Mouse (Mus musculus) CD8-positive naive resting alpha-beta T cell, adult 2 months (primary cell): ENCODE measurements at regions not wholly inside any gene's neighbourhood (a gene's known extent, or its start where the extent isn't known, plus 50 kb on each side); places are given as distances from the start of the nearest gene placed in this dataset.

Experiments
- DNase-seq, 2 experiments: peaks; one replicate each; pipeline ENCODE4 v3.0.0; 2022; ENCODE audit warnings: low read depth in 2 of 2, low spot score in 2 of 2

GRCm38 (mm10) chr4:62888736-62889135 lies 76.6 kb upstream of the Zfp618 start:
- no peak for DNase-seq

GRCm38 (mm10) chr4:62889708-62890107 lies 75.7 kb upstream of the Zfp618 start:
- peak in 1 of 2 experiments; percentile 38 for DNase-seq

DNA sequence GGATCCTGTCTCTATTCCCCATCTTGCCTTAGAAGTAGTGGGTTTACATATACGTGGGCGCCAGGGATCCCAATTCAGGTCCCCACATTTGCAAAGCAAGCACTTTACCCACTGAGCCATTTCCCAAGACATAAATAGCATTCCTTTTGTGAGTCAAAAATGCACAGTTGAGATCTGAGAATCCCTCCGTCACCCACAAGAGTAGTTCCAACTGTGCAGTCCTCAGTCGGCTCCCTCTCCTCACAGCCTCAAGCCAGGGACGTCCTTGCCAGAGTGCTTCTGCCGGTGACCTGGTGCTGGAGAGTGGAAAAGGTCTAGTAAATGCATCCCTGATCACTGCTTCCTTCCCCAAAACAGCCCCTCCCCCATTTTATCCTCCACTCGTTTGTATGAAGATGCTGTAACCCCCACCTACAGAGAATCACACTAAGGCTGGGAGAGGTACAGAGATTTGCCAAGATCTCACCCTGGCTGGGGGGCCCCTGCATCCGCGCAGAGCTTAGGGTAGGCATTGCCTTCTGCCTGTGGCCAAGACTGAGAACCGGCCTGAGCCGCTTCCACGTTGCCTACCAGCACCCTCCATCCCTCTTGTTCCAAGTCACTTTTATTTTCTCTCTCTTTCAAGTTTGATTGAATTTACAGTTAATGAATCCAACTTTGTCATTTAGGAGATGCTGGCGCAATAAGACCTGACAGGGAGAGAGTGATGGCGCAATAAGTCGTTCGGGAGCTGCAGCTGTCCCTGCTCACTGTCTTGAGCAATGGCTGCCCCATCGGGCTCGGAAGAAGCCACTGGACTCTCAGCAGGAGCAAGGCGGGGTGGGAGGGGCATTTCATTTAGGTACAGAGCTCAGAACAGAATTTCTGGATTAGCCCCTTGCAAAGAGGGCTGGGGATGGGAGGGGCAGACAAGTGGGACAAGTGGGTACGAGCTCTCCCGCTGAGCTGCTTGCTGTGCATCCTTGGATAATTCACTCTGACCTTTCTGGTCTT lies 74.5 kb upstream of the Zfp618 start:
- DNase-seq: no peak

DNA sequence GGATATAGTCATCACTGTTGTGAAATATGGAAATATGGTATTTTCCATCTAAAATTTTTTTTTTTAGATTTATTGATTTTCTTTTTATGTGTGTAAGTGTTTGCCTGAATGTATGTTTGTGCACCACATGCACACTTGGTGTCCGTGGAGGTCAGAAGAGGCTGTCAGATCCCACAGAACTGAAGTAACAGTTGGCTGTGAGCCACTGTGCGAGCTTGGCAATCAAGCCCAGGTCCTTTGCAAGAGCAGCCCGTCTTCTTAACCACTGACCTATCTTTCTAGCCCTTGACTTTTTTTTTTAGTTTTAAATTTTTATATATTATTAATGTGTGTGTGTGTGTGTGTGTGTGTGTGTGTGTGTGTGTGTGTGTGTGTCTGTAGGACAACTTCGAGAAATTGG lies 52.5 kb upstream of the Zfp618 start:
- no peak for DNase-seq
